Mouse (Mus musculus): ENCODE data around the gene Snrpa. TPM values are rescaled to one million over a fixed set of nuclear protein-coding genes. Genes with fewer than 3 reads are reported as not detected.
A peak's percentile ranks its signal among the peaks of the same experiment; 100 is the strongest.

Snrpa gene
- polyA plus RNA-seq, 1 experiment from 2014 or later = 207 TPM

DNA sequence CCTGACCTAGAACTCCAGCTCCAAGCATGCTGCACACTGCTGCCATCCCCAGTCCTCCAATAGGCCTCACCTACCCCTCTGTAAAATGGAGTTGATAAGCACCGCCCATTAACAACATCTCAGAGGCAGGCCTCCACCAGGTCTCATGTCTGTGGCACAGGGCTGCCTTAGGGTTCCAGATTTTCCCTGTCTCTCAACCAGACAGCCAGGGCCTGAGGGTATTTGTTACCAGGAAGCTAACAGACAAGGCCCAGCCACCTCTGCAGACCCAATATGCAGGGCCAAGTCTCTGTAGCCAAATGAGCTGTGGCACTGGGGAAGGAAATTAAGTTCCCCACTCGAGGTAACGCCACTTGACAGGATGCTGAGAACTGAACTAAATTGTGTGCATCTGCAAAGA, 35.1 kb downstream of the Snrpa start:
- H3K4me2 ChIP-seq (ENCODE audit: low read depth, low read length) = no peak overlapping the region
- peaks cover 29% of the 10 kb centered on the region for H3K36me3 ChIP-seq (ENCODE audit: control insufficient read depth, insufficient read depth, low read length)
- H3K27me3 ChIP-seq (ENCODE audit: control insufficient read depth, insufficient read depth, low read length) = no peaks in the 10 kb centered on the region
- WGBS = 86% methylated on average over 3 of the region's 3 CpGs
- no peaks in the 10 kb centered on the region for H3K9me3 ChIP-seq (ENCODE audit: control insufficient read depth, low read length)
- no peak overlapping the region for H3K4me3 ChIP-seq (ENCODE audit: low read depth, low read length)
- H3K27ac ChIP-seq (ENCODE audit: low read depth, low read length) = no peak overlapping the region
- no peak for ATAC-seq (ENCODE audit: low read depth)
- H3K4me1 ChIP-seq (ENCODE audit: control insufficient read depth, insufficient read depth, low read length) = peaks cover 56% of the 10 kb centered on the region
- no peak overlapping the region for H3K9ac ChIP-seq (replicated peaks; ENCODE audit: low read depth, low read length)

DNA sequence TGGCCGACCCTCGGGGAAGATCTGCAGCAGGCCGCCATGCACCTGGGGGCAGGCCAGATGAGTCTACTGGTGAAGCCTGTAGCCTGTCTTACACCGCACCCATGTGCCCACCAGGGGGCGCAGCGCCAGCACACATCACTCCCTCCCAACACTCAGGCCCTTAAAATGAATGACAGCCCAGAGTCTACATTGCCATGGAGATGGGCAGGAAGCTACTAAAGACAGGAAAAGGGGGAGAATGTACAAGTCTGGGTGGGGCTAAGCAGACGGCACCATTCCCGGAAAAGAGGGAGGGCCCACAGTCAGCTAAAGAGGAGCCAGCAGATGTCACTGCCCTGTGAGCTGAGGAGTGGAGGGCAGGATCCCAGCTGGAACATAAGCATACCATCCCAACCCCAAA, 36.2 kb downstream of the Snrpa start:
- H3K36me3 ChIP-seq (ENCODE audit: control insufficient read depth, insufficient read depth, low read length) = peaks cover 29% of the 10 kb centered on the region
- no peaks in the 10 kb centered on the region for H3K27me3 ChIP-seq (ENCODE audit: control insufficient read depth, insufficient read depth, low read length)
- H3K27ac ChIP-seq (ENCODE audit: low read depth, low read length) = no peak overlapping the region; the same call in 1 of the 2 replicates
- peak; percentile 93 for ATAC-seq (ENCODE audit: low read depth)
- 12% methylated on average over 8 of the region's 8 CpGs for WGBS
- H3K4me1 ChIP-seq (ENCODE audit: control insufficient read depth, insufficient read depth, low read length) = peaks cover 48% of the 10 kb centered on the region
- no peak overlapping the region for H3K4me3 ChIP-seq (ENCODE audit: low read depth, low read length)
- H3K9ac ChIP-seq (replicated peaks; ENCODE audit: low read depth, low read length) = no peak overlapping the region
- no peaks in the 10 kb centered on the region for H3K9me3 ChIP-seq (ENCODE audit: control insufficient read depth, low read length)
- H3K4me2 ChIP-seq (ENCODE audit: low read depth, low read length) = no peak overlapping the region

DNA sequence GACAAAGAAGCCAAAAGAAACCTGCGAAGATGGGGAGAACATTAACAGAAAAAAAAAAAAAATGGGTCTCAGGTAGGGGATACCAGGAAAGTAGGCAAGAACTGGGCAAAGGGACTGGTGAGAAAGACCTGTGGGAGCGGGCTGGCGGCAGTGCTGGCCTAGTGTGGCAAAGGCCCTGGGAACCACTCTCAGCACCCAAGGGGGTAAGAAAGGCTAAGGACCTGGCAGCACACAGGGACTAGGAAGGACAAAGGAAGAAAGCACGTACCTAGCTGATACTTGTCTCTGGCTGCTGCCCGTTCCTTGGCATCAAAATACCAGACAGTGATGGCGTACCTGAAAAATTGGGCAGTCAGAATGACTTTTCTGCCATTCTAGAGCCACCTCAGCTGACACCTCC, 36.8 kb downstream of the Snrpa start:
- Histone ChIP-seq H3K9ac (replicated peaks; ENCODE audit: low read depth, low read length) (no peak overlapping the region), H3K4me3 (ENCODE audit: low read depth, low read length) (no peak overlapping the region), H3K27me3 (ENCODE audit: control insufficient read depth, insufficient read depth, low read length) (no peaks in the 10 kb centered on the region), H3K27ac (ENCODE audit: low read depth, low read length) (no peak overlapping the region), H3K9me3 (ENCODE audit: control insufficient read depth, low read length) (no peaks in the 10 kb centered on the region), H3K4me2 (ENCODE audit: low read depth, low read length) (no peak overlapping the region), H3K36me3 (ENCODE audit: control insufficient read depth, insufficient read depth, low read length) (peaks cover 29% of the 10 kb centered on the region), H3K4me1 (ENCODE audit: control insufficient read depth, insufficient read depth, low read length) (peaks cover 42% of the 10 kb centered on the region)
- no peak for ATAC-seq (ENCODE audit: low read depth)
- 97% methylated on average over 6 of the region's 6 CpGs for WGBS

DNA sequence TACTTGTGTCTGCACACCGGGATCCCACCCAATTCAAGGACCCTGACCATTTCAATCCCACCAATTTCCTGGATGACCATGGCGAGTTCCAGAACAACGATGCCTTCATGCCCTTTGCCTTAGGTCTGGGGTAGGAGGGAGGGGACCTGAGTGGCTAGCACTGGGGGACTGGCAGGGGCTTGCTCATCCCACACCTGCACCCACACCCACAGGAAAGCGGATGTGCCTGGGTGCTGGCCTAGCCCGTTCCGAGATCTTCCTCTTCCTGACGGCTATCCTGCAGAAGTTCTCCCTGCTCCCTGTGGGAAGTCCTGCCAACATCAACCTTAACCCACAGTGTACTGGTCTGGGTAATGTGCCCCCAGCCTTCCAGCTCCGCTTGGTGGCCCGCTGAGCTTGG, 37.9 kb downstream of the Snrpa start:
- Histone ChIP-seq H3K27me3 (ENCODE audit: control insufficient read depth, insufficient read depth, low read length) (no peaks in the 10 kb centered on the region), H3K36me3 (ENCODE audit: control insufficient read depth, insufficient read depth, low read length) (peaks cover 29% of the 10 kb centered on the region), H3K4me1 (ENCODE audit: control insufficient read depth, insufficient read depth, low read length) (peaks cover 31% of the 10 kb centered on the region), H3K9ac (replicated peaks; ENCODE audit: low read depth, low read length) (no peak overlapping the region), H3K9me3 (ENCODE audit: control insufficient read depth, low read length) (no peaks in the 10 kb centered on the region), H3K4me3 (ENCODE audit: low read depth, low read length) (no peak overlapping the region), H3K27ac (ENCODE audit: low read depth, low read length) (no peak overlapping the region), H3K4me2 (ENCODE audit: low read depth, low read length) (no peak overlapping the region)
- ATAC-seq (ENCODE audit: low read depth) = no peak
- WGBS = 92% methylated on average over 9 of the region's 9 CpGs

DNA sequence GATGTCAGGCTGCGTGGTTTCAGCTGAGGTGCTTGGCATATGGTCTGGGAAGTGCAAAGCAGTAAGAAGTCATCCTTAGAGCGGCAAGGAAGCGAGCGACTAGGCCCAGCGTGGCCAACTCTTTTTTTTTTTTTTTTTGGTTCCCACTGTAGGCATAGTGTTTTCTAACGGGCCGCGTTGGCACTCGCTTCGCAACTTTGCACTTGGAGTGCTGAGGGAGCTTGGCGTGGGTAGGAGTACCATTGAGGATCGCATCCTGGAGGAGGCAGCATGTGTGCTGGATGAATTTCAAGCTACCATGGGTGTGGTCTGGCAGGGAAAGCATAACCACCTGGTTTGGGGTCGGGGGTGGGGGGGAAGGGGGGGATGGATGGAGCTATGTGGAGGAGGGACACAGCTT, 40.1 kb downstream of the Snrpa start:
- no peak for ATAC-seq (ENCODE audit: low read depth)
- Histone ChIP-seq H3K9ac (replicated peaks; ENCODE audit: low read depth, low read length) (no peak overlapping the region), H3K27ac (ENCODE audit: low read depth, low read length) (no peak overlapping the region), H3K9me3 (ENCODE audit: control insufficient read depth, low read length) (no peaks in the 10 kb centered on the region), H3K27me3 (ENCODE audit: control insufficient read depth, insufficient read depth, low read length) (no peaks in the 10 kb centered on the region), H3K4me3 (ENCODE audit: low read depth, low read length) (no peak overlapping the region), H3K36me3 (ENCODE audit: control insufficient read depth, insufficient read depth, low read length) (peaks cover 27% of the 10 kb centered on the region), H3K4me2 (ENCODE audit: low read depth, low read length) (no peak overlapping the region), H3K4me1 (ENCODE audit: control insufficient read depth, insufficient read depth, low read length) (peaks cover 11% of the 10 kb centered on the region; the same call in 1 of the 2 replicates)
- 85% methylated on average over 13 of the region's 13 CpGs for WGBS

DNA sequence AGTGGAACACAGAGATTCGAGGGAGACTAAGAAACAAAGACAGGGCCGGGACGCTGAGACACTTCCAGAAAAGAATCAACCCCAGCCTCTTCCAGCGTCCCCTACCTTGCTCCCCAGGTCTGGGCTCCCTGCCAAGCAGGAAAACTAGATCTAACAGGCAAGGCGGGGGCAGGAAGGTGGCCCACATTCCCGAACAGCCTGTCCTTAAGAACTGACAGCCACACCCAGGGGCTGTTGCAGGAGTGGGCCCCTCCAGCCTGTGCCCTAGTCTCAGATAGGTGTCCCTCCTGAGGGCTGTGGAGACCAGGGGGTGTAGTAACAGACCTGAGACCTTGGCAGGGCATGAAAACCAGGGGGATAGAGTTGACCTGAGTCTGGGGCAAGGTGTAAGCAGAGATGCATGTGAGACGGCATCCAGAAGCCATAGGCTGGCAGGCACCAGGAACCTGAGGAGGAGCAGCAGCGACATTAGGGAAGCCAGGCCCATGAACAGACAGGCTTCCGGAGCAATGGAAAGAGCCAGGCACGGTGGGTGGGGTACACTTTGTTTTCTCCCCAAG, 42.8 kb downstream of the Snrpa start, which contains the start of gene Cyp2t4:
Cyp2t4 (plus strand) TSS at position 510 of the 560 bp plus-strand sequence.
- H3K9me3 ChIP-seq (ENCODE audit: control insufficient read depth, low read length) = no peaks in the 10 kb centered on the region
- H3K4me2 ChIP-seq (ENCODE audit: low read depth, low read length) = no peak within 1 kb of the TSS
- no peaks in the 10 kb centered on the region for H3K4me1 ChIP-seq (ENCODE audit: control insufficient read depth, insufficient read depth, low read length)
- H3K27ac ChIP-seq (ENCODE audit: low read depth, low read length) = no peak within 1 kb of the TSS
- peaks cover 11% of the 10 kb centered on the region; the same call in 1 of the 2 replicates for H3K36me3 ChIP-seq (ENCODE audit: control insufficient read depth, insufficient read depth, low read length)
- ATAC-seq (ENCODE audit: low read depth) = no peak
- H3K9ac ChIP-seq (replicated peaks; ENCODE audit: low read depth, low read length) = no peak within 1 kb of the TSS
- WGBS = 81% methylated on average over 10 of the region's 10 CpGs
- H3K4me3 ChIP-seq (ENCODE audit: low read depth, low read length) = no peak within 1 kb of the TSS
- no peaks in the 10 kb centered on the region for H3K27me3 ChIP-seq (ENCODE audit: control insufficient read depth, insufficient read depth, low read length)

MicroRNA genes within 50 kb of the gene (microRNA counts, 519-probe panel; counts per million panel counts)
- microRNA mmu-miR-1191 = not detected

Small RNA genes within 50 kb of the gene (microRNA-seq; reads per million reads assigned to microRNA genes)
- gene Mir1191 (2.6 reads per million), gene Mir3101 (not detected)

Other genes starting within 250 kb of the Snrpa start
- not detected in 2 replicates for gene Cyp2a12, start 167.2 kb downstream of the Snrpa start, polyA plus RNA-seq (2014; fragmentation: Nextera tagmentation; extraction: Ambion mirVana)
- not detected in 2 replicates for gene Cyp2f2, start 76.4 kb downstream of the Snrpa start, polyA plus RNA-seq (2014; fragmentation: Nextera tagmentation; extraction: Ambion mirVana)
- gene Cyp2t4, start 42.6 kb downstream of the Snrpa start, polyA plus RNA-seq (2014; fragmentation: Nextera tagmentation; extraction: Ambion mirVana) = 0.16 TPM in 1 of 2 replicates, not detected in the other
- gene Egln2, start 29.5 kb downstream of the Snrpa start, polyA plus RNA-seq (2014; fragmentation: Nextera tagmentation; extraction: Ambion mirVana) = 46.9 and 48.3 TPM in 2 replicates
- gene Rab4b, start 17.4 kb downstream of the Snrpa start, polyA plus RNA-seq (2014; fragmentation: Nextera tagmentation; extraction: Ambion mirVana) = 100.0 and 100 TPM in 2 replicates
- gene Gm21983, start 15.2 kb downstream of the Snrpa start, polyA plus RNA-seq (2014; fragmentation: Nextera tagmentation; extraction: Ambion mirVana) = 0.94 TPM in 1 of 2 replicates, not detected in the other
- gene Mia, start 15.1 kb downstream of the Snrpa start, polyA plus RNA-seq (2014; fragmentation: Nextera tagmentation; extraction: Ambion mirVana) = 14.7 and 24.4 TPM in 2 replicates
- 3.6 TPM in 2 replicates for gene BC024978, start 490 bp downstream of the Snrpa start, polyA plus RNA-seq (2014; fragmentation: Nextera tagmentation; extraction: Ambion mirVana)
- 6.6 and 7.2 TPM in 2 replicates for gene Itpkc, start 32.4 kb upstream of the Snrpa start, polyA plus RNA-seq (2014; fragmentation: Nextera tagmentation; extraction: Ambion mirVana)
- gene Coq8b, start 36.8 kb upstream of the Snrpa start, polyA plus RNA-seq (2014; fragmentation: Nextera tagmentation; extraction: Ambion mirVana) = 16.7 and 20.9 TPM in 2 replicates
- gene Numbl, start 62.2 kb upstream of the Snrpa start, polyA plus RNA-seq (2014; fragmentation: Nextera tagmentation; extraction: Ambion mirVana) = 22.6 and 27.9 TPM in 2 replicates
- 5.8 and 11.5 TPM in 2 replicates for gene Ltbp4, start 141.4 kb upstream of the Snrpa start, polyA plus RNA-seq (2014; fragmentation: Nextera tagmentation; extraction: Ambion mirVana)
- gene Shkbp1, start 159.7 kb upstream of the Snrpa start, polyA plus RNA-seq (2014; fragmentation: Nextera tagmentation; extraction: Ambion mirVana) = 29.6 and 35.6 TPM in 2 replicates
- gene Gm20479, start 161.1 kb upstream of the Snrpa start, polyA plus RNA-seq (2014; fragmentation: Nextera tagmentation; extraction: Ambion mirVana) = not detected in 2 replicates

Data from neural tube, embryonic 14.5 days (tissue).